Mouse (Mus musculus) forebrain, embryonic 11.5 days (tissue): ENCODE measurements around the gene Slc17a9. TPM values are rescaled to one million over a fixed set of nuclear protein-coding genes. Genes with fewer than 3 reads are reported as not detected.

Experiments used
- ATAC-seq: fragments of 200-750 bp; cut with Nextera tagmentation; replicated peaks from 2 replicates; pipeline ENCODE4 v1.8.0; 2017; ENCODE audit warnings: moderate TSS enrichment; ENCODE audit not compliant: low FRiP score
- DNase-seq: peaks from one replicate; pipeline ENCODE4 v3.0.0-alpha.2; 2017; ENCODE audit warnings: low spot score
- H3K27ac ChIP-seq: fragments of 300-500 bp; sonication (generic); 2 replicates; pipeline ENCODE4 v1.5.1; 2014; ENCODE audit warnings: low read depth, low read length
- H3K27me3 ChIP-seq: fragments of 300-500 bp; sonication (generic); 2 replicates; pipeline ENCODE4 v1.6.1; 2014; ENCODE audit warnings: mild to moderate bottlenecking, low read length, mixed read lengths; ENCODE audit not compliant: control insufficient read depth, insufficient read depth
- H3K36me3 ChIP-seq: fragments of 300-500 bp; sonication (generic); 2 replicates; pipeline ENCODE4 v1.6.1; 2014; ENCODE audit warnings: mild to moderate bottlenecking, low read length, moderate library complexity, mixed read lengths; ENCODE audit not compliant: control insufficient read depth, insufficient read depth
- H3K4me1 ChIP-seq: fragments of 300-500 bp; sonication (generic); replicated peaks from 2 replicates; pipeline ENCODE4 v1.6.1; 2014; ENCODE audit warnings: low read length, mixed read lengths; ENCODE audit not compliant: control insufficient read depth, insufficient read depth
- H3K4me2 ChIP-seq: fragments of 300-500 bp; sonication (generic); 2 replicates; pipeline ENCODE4 v1.6.1; 2014; ENCODE audit warnings: low read depth, mild to moderate bottlenecking, low read length, moderate library complexity, mixed read lengths; ENCODE audit not compliant: severe bottlenecking
- H3K4me3 ChIP-seq: fragments of 300-500 bp; sonication (generic); 2 replicates; pipeline ENCODE4 v1.5.1; 2014; ENCODE audit warnings: low read depth, low read length
- H3K9ac ChIP-seq: fragments of 300-500 bp; sonication (generic); 2 replicates; pipeline ENCODE4 v1.6.1; 2014; ENCODE audit warnings: low read length
- H3K9me3 ChIP-seq: fragments of 300-500 bp; sonication (generic); 2 replicates; pipeline ENCODE4 v1.6.1; 2016; ENCODE audit warnings: low read length, mixed read lengths; ENCODE audit not compliant: control insufficient read depth
- WGBS: fragments of 180-500 bp; shearing (Covaris S2); extraction: QIAGEN DNeasy Blood & Tissue Kit; methylation state at CpG from one replicate; pipeline ENCODE4 v1.1.7; 2014; 5-methylcytosine and 5-hydroxymethylcytosine counted together
- polyA plus RNA-seq: library from polyadenylated mRNA; unstranded; fragments of >200 nt; fragmentation: Nextera tagmentation; extraction: Ambion mirVana; gene quantifications from 2 replicates; pipeline ENCODE4 v1.2.1, GENCODE M21; 2014

Gene Slc17a9
- polyA plus RNA-seq, 1 experiment from 2014 or later = 0.11 TPM

GRCm38 (mm10) chr2:180695176-180695575 lies 29.9 kb upstream of the Slc17a9 start:
- H3K9me3 ChIP-seq = no peaks in the 10 kb centered on the region
- no peaks in the 10 kb centered on the region for H3K36me3 ChIP-seq
- H3K27me3 ChIP-seq = no peaks in the 10 kb centered on the region
- DNase-seq (no peak), ATAC-seq (no peak)
- no peak overlapping the region for H3K27ac ChIP-seq
- H3K4me2 ChIP-seq = no peak overlapping the region
- peaks cover 4% of the 10 kb centered on the region; the same call in 1 of the 2 replicates for H3K4me1 ChIP-seq
- WGBS = 80% methylated on average over 2 of the region's 2 CpGs
- no peak overlapping the region for H3K4me3 ChIP-seq
- no peak overlapping the region for H3K9ac ChIP-seq

- H3K9me3 ChIP-seq = no peaks in the 10 kb centered on the region
- WGBS = 81% methylated on average over 5 of the region's 5 CpGs
- H3K27me3 ChIP-seq = no peaks in the 10 kb centered on the region
- peak overlapping the region; percentile 98; the same call in 1 of the 2 replicates for H3K9ac ChIP-seq
- ATAC-seq (no peak), DNase-seq (no peak)
- H3K36me3 ChIP-seq = no peaks in the 10 kb centered on the region
- peaks cover 13% of the 10 kb centered on the region for H3K4me1 ChIP-seq
- H3K27ac ChIP-seq = no peak overlapping the region
- H3K4me2 ChIP-seq = peak overlapping the region; percentile 71
- H3K4me3 ChIP-seq = peak overlapping the region; percentile 95
Observed at GRCm38 (mm10) chr2:180700457-180700856, 24.6 kb upstream of the Slc17a9 start.

GRCm38 (mm10) chr2:180701053-180701766 lies 23.9 kb upstream of the Slc17a9 start:
- ATAC-seq (no peak; the same call in 1 of the 2 replicates), DNase-seq (no peak)
- no peaks in the 10 kb centered on the region for H3K36me3 ChIP-seq
- H3K27ac ChIP-seq = peak overlapping the region; percentile 76
- H3K4me1 ChIP-seq = peaks cover 13% of the 10 kb centered on the region
- H3K9me3 ChIP-seq = no peaks in the 10 kb centered on the region
- H3K9ac ChIP-seq = peak overlapping the region; percentile 98
- H3K4me2 ChIP-seq = peak overlapping the region; percentile 71
- WGBS = 6% methylated on average over 26 of the region's 26 CpGs
- peak overlapping the region; percentile 95 for H3K4me3 ChIP-seq
- no peaks in the 10 kb centered on the region for H3K27me3 ChIP-seq

GRCm38 (mm10) chr2:180701767-180702621 lies 23.1 kb upstream of the Slc17a9 start:
- WGBS = under 1% methylated on average over 66 of the region's 66 CpGs
- H3K9me3 ChIP-seq = no peaks in the 10 kb centered on the region
- H3K4me3 ChIP-seq = peak overlapping the region; percentile 95
- peak; percentile 95 for ATAC-seq
- H3K27ac ChIP-seq = peak overlapping the region; percentile 76
- peaks cover 13% of the 10 kb centered on the region for H3K4me1 ChIP-seq
- H3K4me2 ChIP-seq = peak overlapping the region; percentile 71
- peak; percentile 97 for DNase-seq
- H3K27me3 ChIP-seq = no peaks in the 10 kb centered on the region
- no peaks in the 10 kb centered on the region for H3K36me3 ChIP-seq
- peak overlapping the region; percentile 98 for H3K9ac ChIP-seq

GRCm38 (mm10) chr2:180702701-180703149 lies 22.3 kb upstream of the Slc17a9 start:
- no peaks in the 10 kb centered on the region for H3K27me3 ChIP-seq
- H3K4me3 ChIP-seq = peak overlapping the region; percentile 95
- no peaks in the 10 kb centered on the region for H3K36me3 ChIP-seq
- no peak for DNase-seq
- H3K4me2 ChIP-seq = peak overlapping the region; percentile 71
- H3K9me3 ChIP-seq = no peaks in the 10 kb centered on the region
- peak overlapping the region; percentile 98 for H3K9ac ChIP-seq
- H3K27ac ChIP-seq = peak overlapping the region; percentile 76
- ATAC-seq = no peak
- 37% methylated on average over 4 of the region's 4 CpGs for WGBS
- peaks cover 13% of the 10 kb centered on the region for H3K4me1 ChIP-seq

- Histone ChIP-seq H3K9ac (peak overlapping the region; percentile 98), H3K4me1 (peaks cover 13% of the 10 kb centered on the region), H3K4me2 (no peak overlapping the region; the same call in 1 of the 2 replicates), H3K27me3 (no peaks in the 10 kb centered on the region), H3K36me3 (no peaks in the 10 kb centered on the region), H3K4me3 (no peak overlapping the region), H3K27ac (no peak overlapping the region; the same call in 1 of the 2 replicates), H3K9me3 (no peaks in the 10 kb centered on the region)
- ATAC-seq (no peak), DNase-seq (no peak)
- 80% methylated on average over 5 of the region's 5 CpGs for WGBS
Observed at GRCm38 (mm10) chr2:180703175-180703574, 21.9 kb upstream of the Slc17a9 start.

GRCm38 (mm10) chr2:180703645-180704359 lies 21.3 kb upstream of the Slc17a9 start:
- ATAC-seq (no peak), DNase-seq (no peak)
- WGBS = 82% methylated on average over 3 of the region's 3 CpGs

GRCm38 (mm10) chr2:180704591-180704990 lies 20.5 kb upstream of the Slc17a9 start:
- H3K4me1 ChIP-seq = peaks cover 16% of the 10 kb centered on the region
- 88% methylated on average over 8 of the region's 8 CpGs for WGBS
- no peak overlapping the region for H3K4me2 ChIP-seq
- H3K4me3 ChIP-seq = no peak overlapping the region
- H3K27me3 ChIP-seq = no peaks in the 10 kb centered on the region
- no peaks in the 10 kb centered on the region for H3K9me3 ChIP-seq
- no peaks in the 10 kb centered on the region for H3K36me3 ChIP-seq
- DNase-seq (no peak), ATAC-seq (no peak)
- H3K9ac ChIP-seq = no peak overlapping the region
- H3K27ac ChIP-seq = no peak overlapping the region

More at GRCm38 (mm10) chr2:180703645-180704359, 21.3 kb upstream of the Slc17a9 start:
- Histone ChIP-seq H3K9ac (no peak overlapping the region), H3K9me3 (no peaks in the 10 kb centered on the region), H3K4me1 (peaks cover 18% of the 10 kb centered on the region), H3K27ac (no peak overlapping the region), H3K4me2 (no peak overlapping the region), H3K4me3 (no peak overlapping the region), H3K36me3 (no peaks in the 10 kb centered on the region), H3K27me3 (no peaks in the 10 kb centered on the region)
